Mouse (Mus musculus) forebrain, embryonic 14.5 days (tissue): ENCODE measurements at regions not wholly inside any gene's neighbourhood (a gene's known extent, or its start where the extent isn't known, plus 50 kb on each side); places are given as distances from the start of the nearest gene placed in this dataset.

Source experiments
- ATAC-seq: fragments of 200-750 bp; cut with Nextera tagmentation; 2 replicates; pipeline ENCODE4 v1.8.0; 2017; ENCODE audit warnings: mild to moderate bottlenecking, moderate library complexity
- DNase-seq: peaks from one replicate; pipeline ENCODE4 v3.0.0-alpha.2; 2015; ENCODE audit warnings: low spot score
- H3K27ac ChIP-seq: fragments of 300-500 bp; sonication (generic); 2 replicates; pipeline ENCODE4 v1.5.1; 2014; ENCODE audit warnings: low read depth, mild to moderate bottlenecking, control low read depth, low read length, moderate library complexity
- H3K27me3 ChIP-seq: fragments of 300-500 bp; sonication (generic); replicated peaks from 2 replicates; pipeline ENCODE4 v1.6.1; 2014; ENCODE audit warnings: low read length, control low read depth, mixed read lengths; ENCODE audit not compliant: control insufficient read depth, insufficient read depth
- H3K36me3 ChIP-seq: fragments of 300-500 bp; sonication (generic); 2 replicates; pipeline ENCODE4 v1.6.1; 2014; ENCODE audit warnings: low read length, control low read depth; ENCODE audit not compliant: control insufficient read depth, insufficient read depth
- H3K4me1 ChIP-seq: fragments of 300-500 bp; sonication (generic); 2 replicates; pipeline ENCODE4 v1.6.1; 2014; ENCODE audit warnings: antibody characterized with exemption, low read length, control low read depth; ENCODE audit not compliant: control insufficient read depth, insufficient read depth
- H3K4me2 ChIP-seq: fragments of 300-500 bp; sonication (generic); 2 replicates; pipeline ENCODE4 v1.6.1; 2014; ENCODE audit warnings: mild to moderate bottlenecking, control low read depth, low read length
- H3K4me3 ChIP-seq: fragments of 300-500 bp; sonication (generic); 2 replicates; pipeline ENCODE4 v1.5.1; 2014; ENCODE audit warnings: low read depth, low read length, control low read depth
- H3K9ac ChIP-seq: fragments of 300-500 bp; sonication (generic); 2 replicates; pipeline ENCODE4 v1.6.1; 2014; ENCODE audit warnings: mild to moderate bottlenecking, low read length, control low read depth, moderate library complexity
- H3K9me3 ChIP-seq: fragments of 300-500 bp; sonication (generic); replicated peaks from 2 replicates; pipeline ENCODE4 v1.6.1; 2016; ENCODE audit warnings: low read length, control low read depth, mixed read lengths; ENCODE audit not compliant: control insufficient read depth
- WGBS: fragments of 180-500 bp; shearing (Covaris S2); extraction: QIAGEN DNeasy Blood & Tissue Kit; methylation state at CpG from one replicate; pipeline ENCODE4 v1.1.7; 2014; 5-methylcytosine and 5-hydroxymethylcytosine counted together

GRCm38 (mm10) chr15:67313648-67314047, 812.9 kb upstream of the Lrrc6 start:
- H3K36me3 ChIP-seq, result no peaks in the 10 kb centered on the region
- H3K4me3 ChIP-seq, result no peak overlapping the region
- no peak overlapping the region for H3K9ac ChIP-seq
- no peaks in the 10 kb centered on the region for H3K27me3 ChIP-seq
- DNase-seq (no peak), ATAC-seq (no peak)
- H3K9me3 ChIP-seq, result no peaks in the 10 kb centered on the region
- no peaks in the 10 kb centered on the region for H3K4me1 ChIP-seq
- H3K4me2 ChIP-seq, result no peak overlapping the region
- no peak overlapping the region for H3K27ac ChIP-seq

GRCm38 (mm10) chr15:67305681-67306080, 805.0 kb upstream of the Lrrc6 start:
- Histone ChIP-seq H3K27ac (no peak overlapping the region), H3K4me1 (no peaks in the 10 kb centered on the region), H3K9ac (no peak overlapping the region), H3K4me2 (no peak overlapping the region), H3K9me3 (no peaks in the 10 kb centered on the region), H3K27me3 (no peaks in the 10 kb centered on the region), H3K4me3 (no peak overlapping the region), H3K36me3 (no peaks in the 10 kb centered on the region)
- WGBS, result 79% methylated on average over 1 of the region's 1 CpGs
- no peak for ATAC-seq
- DNase-seq, result no peak

GRCm38 (mm10) chr15:67303804-67304203, 803.1 kb upstream of the Lrrc6 start:
- H3K4me3 ChIP-seq, result no peak overlapping the region
- H3K27me3 ChIP-seq, result no peaks in the 10 kb centered on the region
- 96% methylated on average over 1 of the region's 1 CpGs for WGBS
- no peaks in the 10 kb centered on the region for H3K9me3 ChIP-seq
- H3K4me1 ChIP-seq, result no peaks in the 10 kb centered on the region
- H3K36me3 ChIP-seq, result no peaks in the 10 kb centered on the region
- ATAC-seq, result no peak
- no peak overlapping the region for H3K9ac ChIP-seq
- no peak overlapping the region for H3K4me2 ChIP-seq
- H3K27ac ChIP-seq, result no peak overlapping the region
- DNase-seq, result no peak

GRCm38 (mm10) chr15:67301871-67302363, 801.2 kb upstream of the Lrrc6 start:
- Histone ChIP-seq H3K4me2 (no peak overlapping the region), H3K36me3 (no peaks in the 10 kb centered on the region), H3K4me1 (no peaks in the 10 kb centered on the region), H3K27ac (no peak overlapping the region), H3K9me3 (no peaks in the 10 kb centered on the region), H3K9ac (no peak overlapping the region), H3K4me3 (no peak overlapping the region), H3K27me3 (no peaks in the 10 kb centered on the region)
- ATAC-seq, result no peak
- 92% methylated on average over 6 of the region's 6 CpGs for WGBS
- no peak for DNase-seq

GRCm38 (mm10) chr15:67301024-67301423, 800.3 kb upstream of the Lrrc6 start:
- DNase-seq (no peak), ATAC-seq (no peak)
- no peaks in the 10 kb centered on the region for H3K9me3 ChIP-seq
- no peaks in the 10 kb centered on the region for H3K4me1 ChIP-seq
- no peaks in the 10 kb centered on the region for H3K36me3 ChIP-seq
- H3K27ac ChIP-seq, result no peak overlapping the region
- H3K9ac ChIP-seq, result no peak overlapping the region
- 94% methylated on average over 4 of the region's 4 CpGs for WGBS
- H3K27me3 ChIP-seq, result no peaks in the 10 kb centered on the region
- no peak overlapping the region for H3K4me3 ChIP-seq
- H3K4me2 ChIP-seq, result no peak overlapping the region

GRCm38 (mm10) chr15:67294797-67295196, 794.1 kb upstream of the Lrrc6 start:
- H3K9me3 ChIP-seq, result no peaks in the 10 kb centered on the region
- no peak for ATAC-seq

GRCm38 (mm10) chr15:67289749-67290148, 789.0 kb upstream of the Lrrc6 start:
- H3K9ac ChIP-seq, result no peak overlapping the region
- H3K9me3 ChIP-seq, result no peaks in the 10 kb centered on the region
- H3K4me3 ChIP-seq, result no peak overlapping the region
- ATAC-seq, result no peak
- H3K36me3 ChIP-seq, result no peaks in the 10 kb centered on the region
- no peaks in the 10 kb centered on the region for H3K27me3 ChIP-seq
- WGBS, result 80% methylated on average over 4 of the region's 4 CpGs
- no peak overlapping the region for H3K27ac ChIP-seq
- no peaks in the 10 kb centered on the region for H3K4me1 ChIP-seq
- H3K4me2 ChIP-seq, result no peak overlapping the region
- DNase-seq, result no peak

More at GRCm38 (mm10) chr15:67294797-67295196, 794.1 kb upstream of the Lrrc6 start:
- Histone ChIP-seq H3K9ac (no peak overlapping the region), H3K4me3 (no peak overlapping the region), H3K4me1 (no peaks in the 10 kb centered on the region), H3K27ac (no peak overlapping the region), H3K36me3 (no peaks in the 10 kb centered on the region), H3K27me3 (no peaks in the 10 kb centered on the region), H3K4me2 (no peak overlapping the region)
- 86% methylated on average over 1 of the region's 1 CpGs for WGBS
- no peak for DNase-seq

- Histone ChIP-seq H3K27ac (no peak overlapping the region), H3K9me3 (no peaks in the 10 kb centered on the region), H3K4me1 (no peaks in the 10 kb centered on the region), H3K36me3 (no peaks in the 10 kb centered on the region), H3K4me3 (no peak overlapping the region), H3K4me2 (no peak overlapping the region), H3K9ac (no peak overlapping the region), H3K27me3 (no peaks in the 10 kb centered on the region)
- 44% methylated on average over 4 of the region's 4 CpGs for WGBS
- DNase-seq, result no peak
- no peak for ATAC-seq
These were observed 784.2 kb upstream of the Lrrc6 start for GRCm38 (mm10) chr15:67284941-67285340.

GRCm38 (mm10) chr15:67283275-67283972, 782.7 kb upstream of the Lrrc6 start:
- no peaks in the 10 kb centered on the region for H3K4me1 ChIP-seq
- 88% methylated on average over 3 of the region's 3 CpGs for WGBS
- no peaks in the 10 kb centered on the region for H3K36me3 ChIP-seq
- H3K27me3 ChIP-seq, result no peaks in the 10 kb centered on the region
- ATAC-seq, result no peak
- no peak for DNase-seq
- H3K9ac ChIP-seq, result no peak overlapping the region
- H3K27ac ChIP-seq, result no peak overlapping the region
- no peak overlapping the region for H3K4me3 ChIP-seq
- H3K9me3 ChIP-seq, result no peaks in the 10 kb centered on the region
- no peak overlapping the region for H3K4me2 ChIP-seq
